Mouse (Mus musculus) midbrain, embryonic 10.5 days (tissue): ENCODE measurements at regions not wholly inside any gene's neighbourhood (a gene's known extent, or its start where the extent isn't known, plus 50 kb on each side); places are given as distances from the start of the nearest gene placed in this dataset.

Experiments used
- DNase-seq: peaks from one replicate; pipeline ENCODE4 v3.0.0-alpha.2; 2017; ENCODE audit warnings: low spot score
- H3K27ac ChIP-seq: fragments of 300-500 bp; sonication (generic); replicated peaks from 2 replicates; pipeline ENCODE4 v1.5.1; 2016; ENCODE audit warnings: mild to moderate bottlenecking
- H3K27me3 ChIP-seq: fragments of 300-500 bp; sonication (generic); 2 replicates; pipeline ENCODE4 v1.6.1; 2016; ENCODE audit warnings: low read depth, mild to moderate bottlenecking; ENCODE audit not compliant: poor library complexity, severe bottlenecking
- H3K36me3 ChIP-seq: fragments of 300-500 bp; sonication (generic); 2 replicates; pipeline ENCODE4 v1.6.1; 2016; ENCODE audit warnings: mild to moderate bottlenecking, moderate library complexity
- H3K4me1 ChIP-seq: fragments of 300-500 bp; sonication (generic); 2 replicates; pipeline ENCODE4 v1.6.1; 2016
- H3K4me3 ChIP-seq: fragments of 300-500 bp; sonication (generic); 2 replicates; pipeline ENCODE4 v1.5.1; 2016; ENCODE audit warnings: mild to moderate bottlenecking, moderate library complexity
- H3K9me3 ChIP-seq: fragments of 300-500 bp; sonication (generic); replicated peaks from 2 replicates; pipeline ENCODE4 v1.6.1; 2016; ENCODE audit warnings: mild to moderate bottlenecking
- WGBS: fragments of 180-500 bp; shearing (Covaris S2); methylation state at CpG from one replicate; pipeline ENCODE4 v1.1.7; 2016; 5-methylcytosine and 5-hydroxymethylcytosine counted together

GRCm38 (mm10) chr2:45256373-45256772 lies 139.2 kb upstream of the Zeb2 start:
- Histone ChIP-seq H3K36me3 (no peaks in the 10 kb centered on the region), H3K27ac (no peak overlapping the region), H3K4me3 (no peak overlapping the region), H3K27me3 (no peaks in the 10 kb centered on the region), H3K9me3 (no peaks in the 10 kb centered on the region), H3K4me1 (0 out of 2 replicates have a peak, but pooled peaks cover 2% of the 10 kb centered on the region)
- DNase-seq, result no peak
- WGBS, result 79% methylated on average over 5 of the region's 5 CpGs

GRCm38 (mm10) chr2:45253936-45254335 lies 136.7 kb upstream of the Zeb2 start:
- no peak overlapping the region for H3K27ac ChIP-seq
- 81% methylated on average over 4 of the region's 4 CpGs for WGBS
- no peak overlapping the region for H3K4me3 ChIP-seq
- DNase-seq, result no peak
- H3K27me3 ChIP-seq, result no peaks in the 10 kb centered on the region
- no peaks in the 10 kb centered on the region for H3K9me3 ChIP-seq
- 0 out of 2 replicates have a peak, but pooled peaks cover 2% of the 10 kb centered on the region for H3K4me1 ChIP-seq
- H3K36me3 ChIP-seq, result no peaks in the 10 kb centered on the region

- DNase-seq, result no peak
- Histone ChIP-seq H3K27me3 (no peaks in the 10 kb centered on the region), H3K9me3 (no peaks in the 10 kb centered on the region), H3K27ac (no peak overlapping the region), H3K4me3 (no peak overlapping the region), H3K4me1 (0 out of 2 replicates have a peak, but pooled peaks cover 2% of the 10 kb centered on the region), H3K36me3 (no peaks in the 10 kb centered on the region)
- 88% methylated on average over 4 of the region's 4 CpGs for WGBS
These were observed 135.1 kb upstream of the Zeb2 start for GRCm38 (mm10) chr2:45252321-45252720.

- WGBS, result 90% methylated on average over 1 of the region's 1 CpGs
- Histone ChIP-seq H3K27ac (no peak overlapping the region), H3K4me1 (no peaks in the 10 kb centered on the region), H3K4me3 (no peak overlapping the region), H3K36me3 (no peaks in the 10 kb centered on the region), H3K27me3 (no peaks in the 10 kb centered on the region), H3K9me3 (no peaks in the 10 kb centered on the region)
- no peak for DNase-seq
These were observed 132.5 kb upstream of the Zeb2 start for GRCm38 (mm10) chr2:45249658-45250057.

GRCm38 (mm10) chr2:45246061-45246945 lies 129.1 kb upstream of the Zeb2 start:
- Histone ChIP-seq H3K36me3 (no peaks in the 10 kb centered on the region), H3K4me3 (no peak overlapping the region), H3K27me3 (no peaks in the 10 kb centered on the region), H3K9me3 (no peaks in the 10 kb centered on the region), H3K4me1 (0 out of 2 replicates have a peak, but pooled peaks cover 4% of the 10 kb centered on the region), H3K27ac (no peak overlapping the region)
- 90% methylated on average over 10 of the region's 10 CpGs for WGBS
- DNase-seq, result no peak

GRCm38 (mm10) chr2:45245506-45245905 lies 128.3 kb upstream of the Zeb2 start:
- no peak for DNase-seq
- 94% methylated on average over 1 of the region's 1 CpGs for WGBS
- H3K27me3 ChIP-seq, result no peaks in the 10 kb centered on the region
- H3K36me3 ChIP-seq, result no peaks in the 10 kb centered on the region
- H3K9me3 ChIP-seq, result no peaks in the 10 kb centered on the region
- H3K4me1 ChIP-seq, result 0 out of 2 replicates have a peak, but pooled peaks cover 4% of the 10 kb centered on the region
- H3K27ac ChIP-seq, result no peak overlapping the region
- no peak overlapping the region for H3K4me3 ChIP-seq

GRCm38 (mm10) chr2:45244491-45244890 lies 127.3 kb upstream of the Zeb2 start:
- Histone ChIP-seq H3K4me3 (no peak overlapping the region), H3K27me3 (no peaks in the 10 kb centered on the region), H3K4me1 (0 out of 2 replicates have a peak, but pooled peaks cover 4% of the 10 kb centered on the region), H3K9me3 (no peaks in the 10 kb centered on the region), H3K36me3 (no peaks in the 10 kb centered on the region), H3K27ac (no peak overlapping the region)
- 90% methylated on average over 14 of the region's 14 CpGs for WGBS
- DNase-seq, result no peak

GRCm38 (mm10) chr2:45239501-45240292 lies 122.5 kb upstream of the Zeb2 start:
- WGBS, result 86% methylated on average over 16 of the region's 16 CpGs
- Histone ChIP-seq H3K27ac (no peak overlapping the region), H3K4me1 (0 out of 2 replicates have a peak, but pooled peaks cover 4% of the 10 kb centered on the region), H3K36me3 (no peaks in the 10 kb centered on the region), H3K4me3 (no peak overlapping the region), H3K9me3 (no peaks in the 10 kb centered on the region), H3K27me3 (no peaks in the 10 kb centered on the region)
- DNase-seq, result no peak

- H3K4me1 ChIP-seq, result 0 out of 2 replicates have a peak, but pooled peaks cover 4% of the 10 kb centered on the region
- H3K27me3 ChIP-seq, result no peaks in the 10 kb centered on the region
- 97% methylated on average over 6 of the region's 6 CpGs for WGBS
- no peak for DNase-seq
- no peaks in the 10 kb centered on the region for H3K9me3 ChIP-seq
- no peak overlapping the region for H3K27ac ChIP-seq
- no peak overlapping the region for H3K4me3 ChIP-seq
- no peaks in the 10 kb centered on the region for H3K36me3 ChIP-seq
These were observed 121.8 kb upstream of the Zeb2 start for GRCm38 (mm10) chr2:45239001-45239400.

GRCm38 (mm10) chr2:45236168-45236700 lies 119.0 kb upstream of the Zeb2 start:
- Histone ChIP-seq H3K27ac (no peak overlapping the region), H3K36me3 (no peaks in the 10 kb centered on the region), H3K4me1 (no peaks in the 10 kb centered on the region), H3K4me3 (no peak overlapping the region), H3K9me3 (no peaks in the 10 kb centered on the region), H3K27me3 (no peaks in the 10 kb centered on the region)
- no peak for DNase-seq
- WGBS, result 93% methylated on average over 13 of the region's 13 CpGs

GRCm38 (mm10) chr2:45234148-45234547 lies 117.0 kb upstream of the Zeb2 start:
- Histone ChIP-seq H3K4me3 (no peak overlapping the region), H3K27ac (no peak overlapping the region), H3K36me3 (no peaks in the 10 kb centered on the region), H3K9me3 (no peaks in the 10 kb centered on the region), H3K4me1 (0 out of 2 replicates have a peak, but pooled peaks cover 5% of the 10 kb centered on the region), H3K27me3 (no peaks in the 10 kb centered on the region)
- WGBS, result 88% methylated on average over 1 of the region's 1 CpGs
- DNase-seq, result no peak

GRCm38 (mm10) chr2:45230351-45231209 lies 113.4 kb upstream of the Zeb2 start:
- Histone ChIP-seq H3K27ac (no peak overlapping the region), H3K4me1 (peaks cover 31% of the 10 kb centered on the region), H3K4me3 (no peak overlapping the region), H3K9me3 (no peaks in the 10 kb centered on the region), H3K27me3 (no peaks in the 10 kb centered on the region), H3K36me3 (no peaks in the 10 kb centered on the region)
- 79% methylated on average over 11 of the region's 11 CpGs for WGBS
- DNase-seq, result no peak
